Mouse (Mus musculus) megakaryocyte, embryonic 14.5 days (primary cell): ENCODE results near the gene Cenpa.

Source experiments
- FLI1 ChIP-seq: IDR thresholded peaks from 2 replicates; pipeline ENCODE4 v1.6.1; 2012; ENCODE audit warnings: low read length, inconsistent platforms, mixed read lengths
- GATA1 ChIP-seq: IDR thresholded peaks from 3 replicates; pipeline ENCODE4 v1.6.1; 2012; ENCODE audit warnings: mixed read lengths, low read length, inconsistent platforms, borderline replicate concordance

GRCm38 (mm10) chr5:30621844-30622176 lies 44.8 kb upstream of the Cenpa start:
- TF ChIP-seq FLI1 (no peak), GATA1 (no peak)
